Mouse (Mus musculus) liver, postnatal 0 days (tissue): ENCODE measurements around the gene Bmp7.

Source experiments
- CTCF ChIP-seq: sonication (generic); IDR thresholded peaks from 2 replicates; pipeline ENCODE4 v1.5.1; 2016; ENCODE audit warnings: antibody characterized with exemption, low read depth
- EP300 ChIP-seq: IDR thresholded peaks from 2 replicates; pipeline ENCODE4 v1.6.1; 2016; ENCODE audit warnings: antibody characterized with exemption, low read depth, mild to moderate bottlenecking

- TF ChIP-seq CTCF (no peak), EP300 (no peak)
Observed at GRCm38 (mm10) chr2:172904614-172905013, 35.5 kb downstream of the Bmp7 start.
